Mouse (Mus musculus) MEL (cell line): ENCODE results near the gene Pla2g2c.

Source experiments
- ETS1 ChIP-seq: IDR thresholded peaks from 2 replicates; pipeline ENCODE4 v1.6.1; 2012; ENCODE audit warnings: low read depth, mild to moderate bottlenecking, inconsistent platforms, low read length, improper control_type of control experiment, moderate library complexity
- KAT2A ChIP-seq: conservative IDR thresholded peaks from 2 replicates; pipeline ENCODE4 v1.6.1; 2012; ENCODE audit warnings: low read depth, low read length, improper control_type of control experiment, inconsistent platforms
- RAD21 ChIP-seq: IDR thresholded peaks from 2 replicates; pipeline ENCODE4 v1.6.1; 2011; ENCODE audit warnings: mild to moderate bottlenecking, low read depth, low read length, improper control_type of control experiment

GRCm38 (mm10) chr4:138709246-138709645 is 15.3 kb upstream of the Pla2g2c start:
- no peak for TF ChIP-seq KAT2A
- no peak for TF ChIP-seq ETS1
- no peak for TF ChIP-seq RAD21
